Mouse (Mus musculus) heart, embryonic 13.5 days (tissue): ENCODE results near the gene Tns1. TPM values are rescaled to one million over a fixed set of nuclear protein-coding genes. Genes with fewer than 3 reads are reported as not detected.

ENCODE experiments used
- ATAC-seq: fragments of 200-750 bp; cut with Nextera tagmentation; 2 replicates; pipeline ENCODE4 v1.8.0; 2017; ENCODE audit warnings: moderate TSS enrichment; ENCODE audit not compliant: insufficient number of reproducible peaks, low FRiP score, low TSS enrichment; ENCODE audit errors: extremely low read depth
- H3K27ac ChIP-seq: fragments of 300-500 bp; sonication (generic); replicated peaks from 2 replicates; pipeline ENCODE4 v1.5.1; 2015; ENCODE audit warnings: moderate library complexity, mild to moderate bottlenecking, inconsistent platforms
- H3K27me3 ChIP-seq: fragments of 300-500 bp; sonication (generic); replicated peaks from 2 replicates; pipeline ENCODE4 v1.6.1; 2015; ENCODE audit warnings: mild to moderate bottlenecking, inconsistent platforms
- H3K36me3 ChIP-seq: fragments of 300-500 bp; sonication (generic); 2 replicates; pipeline ENCODE4 v1.6.1; 2015; ENCODE audit warnings: mild to moderate bottlenecking, inconsistent platforms
- H3K4me1 ChIP-seq: fragments of 300-500 bp; sonication (generic); 2 replicates; pipeline ENCODE4 v1.6.1; 2015; ENCODE audit warnings: inconsistent platforms
- H3K4me2 ChIP-seq: fragments of 300-500 bp; sonication (generic); 2 replicates; pipeline ENCODE4 v1.6.1; 2015; ENCODE audit warnings: inconsistent platforms, mild to moderate bottlenecking, moderate library complexity
- H3K4me3 ChIP-seq: fragments of 300-500 bp; sonication (generic); 2 replicates; pipeline ENCODE4 v1.5.1; 2015; ENCODE audit warnings: moderate library complexity, mild to moderate bottlenecking, inconsistent platforms
- H3K9ac ChIP-seq: fragments of 300-500 bp; sonication (generic); 2 replicates; pipeline ENCODE4 v1.6.1; 2015; ENCODE audit warnings: inconsistent platforms, mild to moderate bottlenecking, moderate library complexity
- H3K9me3 ChIP-seq: fragments of 300-500 bp; sonication (generic); 2 replicates; pipeline ENCODE4 v1.6.1; 2016; ENCODE audit warnings: inconsistent platforms
- WGBS: fragments of 180-500 bp; shearing (Covaris S2); methylation state at CpG from one replicate; pipeline ENCODE4 v1.1.7; 2015; ENCODE audit warnings: mixed read lengths; 5-methylcytosine and 5-hydroxymethylcytosine counted together
- polyA plus RNA-seq: library from polyadenylated mRNA; unstranded; fragments of >200 nt; fragmentation: Nextera tagmentation; extraction: Ambion mirVana; gene quantifications from 2 replicates; pipeline ENCODE4 v1.2.1, GENCODE M21; 2015

Gene Tns1
- polyA plus RNA-seq, 1 experiment from 2014 or later, result 105 TPM

GRCm38 (mm10) chr1:74041692-74042091 lies 82.6 kb downstream of the Tns1 start:
- H3K27ac ChIP-seq, result peak overlapping the region; percentile 93
- ATAC-seq, result no peak
- H3K27me3 ChIP-seq, result no peaks in the 10 kb centered on the region
- H3K9ac ChIP-seq, result peak overlapping the region; percentile 75
- no peaks in the 10 kb centered on the region for H3K9me3 ChIP-seq
- WGBS, result 13% methylated on average over 8 of the region's 8 CpGs
- no peaks in the 10 kb centered on the region for H3K36me3 ChIP-seq
- H3K4me1 ChIP-seq, result peaks cover 97% of the 10 kb centered on the region
- H3K4me2 ChIP-seq, result peak overlapping the region; percentile 54
- no peak overlapping the region for H3K4me3 ChIP-seq

- H3K27ac ChIP-seq, result peak overlapping the region; percentile 93
- no peak overlapping the region for H3K4me3 ChIP-seq
- no peaks in the 10 kb centered on the region for H3K9me3 ChIP-seq
- H3K4me2 ChIP-seq, result peak overlapping the region; percentile 54
- peak overlapping the region; percentile 75 for H3K9ac ChIP-seq
- H3K36me3 ChIP-seq, result no peaks in the 10 kb centered on the region
- H3K4me1 ChIP-seq, result peaks cover 99% of the 10 kb centered on the region
- no peak for ATAC-seq
- 26% methylated on average over 7 of the region's 7 CpGs for WGBS
- H3K27me3 ChIP-seq, result no peaks in the 10 kb centered on the region
These were observed 83.1 kb downstream of the Tns1 start for GRCm38 (mm10) chr1:74041178-74041577.

- WGBS, result 2% methylated on average over 40 of the region's 40 CpGs
These were observed 87.5 kb downstream of the Tns1 start for GRCm38 (mm10) chr1:74036560-74037390.

GRCm38 (mm10) chr1:74035912-74036489 lies 88.2 kb downstream of the Tns1 start:
- Histone ChIP-seq H3K27me3 (no peaks in the 10 kb centered on the region), H3K36me3 (0 out of 2 replicates have a peak, but pooled peaks cover 5% of the 10 kb centered on the region), H3K4me2 (peak overlapping the region; percentile 80), H3K9me3 (no peaks in the 10 kb centered on the region), H3K4me1 (peaks cover 100% of the 10 kb centered on the region), H3K4me3 (peak overlapping the region; percentile 69), H3K27ac (peak overlapping the region; percentile 82), H3K9ac (peak overlapping the region; percentile 80)
- 34% methylated on average over 3 of the region's 3 CpGs for WGBS
- ATAC-seq, result no peak

More at GRCm38 (mm10) chr1:74036560-74037390, 87.5 kb downstream of the Tns1 start:
- 0 out of 2 replicates have a peak, but pooled peaks cover 5% of the 10 kb centered on the region for H3K36me3 ChIP-seq
- no peaks in the 10 kb centered on the region for H3K9me3 ChIP-seq
- peak overlapping the region; percentile 80 for H3K4me2 ChIP-seq
- no peaks in the 10 kb centered on the region for H3K27me3 ChIP-seq
- peak overlapping the region; percentile 82 for H3K27ac ChIP-seq
- H3K4me3 ChIP-seq, result peak overlapping the region; percentile 69
- H3K9ac ChIP-seq, result peak overlapping the region; percentile 80
- peaks cover 100% of the 10 kb centered on the region for H3K4me1 ChIP-seq
- no peak; the same call in 1 of the 2 replicates for ATAC-seq

- Histone ChIP-seq H3K27ac (peak overlapping the region; percentile 82), H3K9ac (peak overlapping the region; percentile 80), H3K27me3 (no peaks in the 10 kb centered on the region), H3K4me1 (peaks cover 100% of the 10 kb centered on the region), H3K9me3 (no peaks in the 10 kb centered on the region), H3K36me3 (0 out of 2 replicates have a peak, but pooled peaks cover 5% of the 10 kb centered on the region), H3K4me3 (peak overlapping the region; percentile 69), H3K4me2 (peak overlapping the region; percentile 80)
- 48% methylated on average over 4 of the region's 4 CpGs for WGBS
- no peak for ATAC-seq
These were observed 88.8 kb downstream of the Tns1 start for GRCm38 (mm10) chr1:74035487-74035886.

- peaks cover 100% of the 10 kb centered on the region for H3K4me1 ChIP-seq
- no peaks in the 10 kb centered on the region for H3K9me3 ChIP-seq
- peak overlapping the region; percentile 80 for H3K9ac ChIP-seq
- H3K4me2 ChIP-seq, result peak overlapping the region; percentile 80
- 71% methylated on average over 2 of the region's 2 CpGs for WGBS
- H3K27me3 ChIP-seq, result no peaks in the 10 kb centered on the region
- H3K36me3 ChIP-seq, result 0 out of 2 replicates have a peak, but pooled peaks cover 5% of the 10 kb centered on the region
- peak overlapping the region; percentile 69 for H3K4me3 ChIP-seq
- no peak for ATAC-seq
- H3K27ac ChIP-seq, result peak overlapping the region; percentile 82; the same call in 1 of the 2 replicates
These were observed 89.5 kb downstream of the Tns1 start for GRCm38 (mm10) chr1:74034736-74035135.

GRCm38 (mm10) chr1:74034211-74034610 lies 90.0 kb downstream of the Tns1 start:
- Histone ChIP-seq H3K27ac (peak overlapping the region; percentile 82; the same call in 1 of the 2 replicates), H3K9me3 (no peaks in the 10 kb centered on the region), H3K4me3 (no peak overlapping the region), H3K27me3 (no peaks in the 10 kb centered on the region), H3K4me1 (peaks cover 100% of the 10 kb centered on the region), H3K4me2 (peak overlapping the region; percentile 80), H3K9ac (peak overlapping the region; percentile 80), H3K36me3 (0 out of 2 replicates have a peak, but pooled peaks cover 5% of the 10 kb centered on the region)
- ATAC-seq, result no peak

GRCm38 (mm10) chr1:74033407-74033806 lies 90.8 kb downstream of the Tns1 start:
- Histone ChIP-seq H3K4me1 (peaks cover 100% of the 10 kb centered on the region), H3K9me3 (no peaks in the 10 kb centered on the region), H3K4me2 (no peak overlapping the region), H3K27ac (peak overlapping the region; percentile 97), H3K36me3 (0 out of 2 replicates have a peak, but pooled peaks cover 5% of the 10 kb centered on the region), H3K27me3 (no peaks in the 10 kb centered on the region), H3K4me3 (no peak overlapping the region), H3K9ac (peak overlapping the region; percentile 76)
- no peak for ATAC-seq
- 80% methylated on average over 4 of the region's 4 CpGs for WGBS

GRCm38 (mm10) chr1:74032966-74033365 lies 91.3 kb downstream of the Tns1 start:
- Histone ChIP-seq H3K27ac (peak overlapping the region; percentile 97), H3K9ac (peak overlapping the region; percentile 76), H3K4me1 (peaks cover 100% of the 10 kb centered on the region), H3K4me2 (no peak overlapping the region), H3K27me3 (no peaks in the 10 kb centered on the region), H3K4me3 (no peak overlapping the region), H3K9me3 (no peaks in the 10 kb centered on the region), H3K36me3 (0 out of 2 replicates have a peak, but pooled peaks cover 5% of the 10 kb centered on the region)
- WGBS, result 69% methylated on average over 5 of the region's 5 CpGs
- ATAC-seq, result no peak

GRCm38 (mm10) chr1:74031771-74032609 lies 92.3 kb downstream of the Tns1 start:
- 0 out of 2 replicates have a peak overlapping the region, but pooled peaks have one; percentile 8 for H3K4me3 ChIP-seq
- peak overlapping the region; percentile 51 for H3K4me2 ChIP-seq
- H3K27me3 ChIP-seq, result no peaks in the 10 kb centered on the region
- 0 out of 2 replicates have a peak, but pooled peaks cover 5% of the 10 kb centered on the region for H3K36me3 ChIP-seq
- peaks cover 100% of the 10 kb centered on the region for H3K4me1 ChIP-seq
- WGBS, result 58% methylated on average over 9 of the region's 9 CpGs
- no peak for ATAC-seq
- H3K27ac ChIP-seq, result peak overlapping the region; percentile 97
- peak overlapping the region; percentile 76 for H3K9ac ChIP-seq
- no peaks in the 10 kb centered on the region for H3K9me3 ChIP-seq
